In the genomic region with DNA sequence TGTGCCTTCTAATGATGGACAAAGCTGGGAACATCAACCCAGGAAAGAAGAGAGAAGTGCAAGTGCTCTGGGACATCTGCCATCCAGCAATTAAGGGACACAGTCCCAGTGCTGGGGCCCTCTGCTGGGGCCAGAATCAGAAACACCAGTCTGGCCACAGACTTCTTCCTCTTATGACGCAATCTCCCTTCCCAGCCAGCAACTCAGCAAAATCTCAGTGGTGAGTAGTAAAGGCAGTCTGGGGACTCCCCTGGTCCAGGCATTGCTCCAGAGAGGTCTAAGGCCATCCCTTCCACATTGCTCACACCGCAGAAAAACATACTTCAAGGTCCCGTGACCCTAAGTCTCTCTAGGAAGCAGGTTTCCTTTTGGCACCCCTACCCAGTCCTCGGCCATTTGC, we compare ENCODE assay signal across 8 mouse cellular contexts. TPM values are rescaled to one million over a fixed set of nuclear protein-coding genes. Genes with fewer than 3 reads are reported as not detected.
DNase-seq lines count a peak whose midpoint lies in the region; ATAC-seq and TF ChIP-seq lines count a peak whose summit lies in the region.

No protein-coding gene starts in this region.

- H3K9me3 ChIP-seq in intestine, postnatal 0 days (ENCODE audit: control insufficient read depth), result no peaks in the 10 kb centered on the region

- H3K36me3 ChIP-seq in intestine, postnatal 0 days (ENCODE audit: control insufficient read depth, insufficient read depth), result peaks cover 11% of the 10 kb centered on the region; the same call in 1 of the 2 replicates

- H3K4me1 ChIP-seq in intestine, postnatal 0 days (replicated peaks; ENCODE audit: control insufficient read depth, insufficient read depth, low read length), result peaks cover 7% of the 10 kb centered on the region; the same call in 1 of the 2 replicates

- peak overlapping the region; percentile 68 for H3K4me2 ChIP-seq in intestine, postnatal 0 days (replicated peaks; ENCODE audit: low read depth)

- H3K4me3 ChIP-seq in intestine, postnatal 0 days (ENCODE audit: low read depth, low read length), result peak overlapping the region; percentile 58

- 31% methylated on average over 4 of the region's 4 CpGs for WGBS in intestine, postnatal 0 days

- H3K9ac ChIP-seq in intestine, postnatal 0 days (ENCODE audit: low read depth, low read length), result peak overlapping the region; percentile 58; the same call in 1 of the 2 replicates

- H3K27ac ChIP-seq in intestine, postnatal 0 days (ENCODE audit: low read depth, low read length), result peak overlapping the region; percentile 51

- peak; percentile 19 to 31 for DNase-seq in cerebellum, postnatal 10 days
- no peak for DNase-seq in cerebellum, adult 8-10 months
- DNase-seq in adrenal gland, adult 8-10 months, result peak; percentile 39
- DNase-seq in heart, adult 11 months, result peak; percentile 97
- DNase-seq in lung, adult 18-20 months, result peak; percentile 71 to 77
- no peak for DNase-seq in right cerebral cortex, postnatal 36 days (ENCODE audit: low spot score in 2 of 2)

- peak; percentile 53 for TF ChIP-seq CTCF in intestine, postnatal 0 days (IDR thresholded peaks at IDR 0.05; ENCODE audit: low read depth)

- peak; percentile 86 for ATAC-seq in intestine, postnatal 0 days
- peak; percentile 81 for ATAC-seq in neutrophil, adult 5-6 weeks (ENCODE audit: extremely low read depth, insufficient number of reproducible peaks, low FRiP score, poor library complexity, severe bottlenecking)

- H3K27me3 ChIP-seq in intestine, postnatal 0 days (replicated peaks; ENCODE audit: control insufficient read depth, insufficient read depth, low read length), result no peaks in the 10 kb centered on the region

RNA-seq across cellular contexts. Expression of a gene that starts 1.0 kb away (rescaled TPM):
- total RNA-seq in adrenal gland, adult 8-10 months (2022), result 10 to 100 TPM; 21.9 to 27.3 (median 26.1) TPM
- polyA plus RNA-seq in intestine, postnatal 0 days (2015; fragmentation: Nextera tagmentation; extraction: Ambion mirVana), result 39.9 and 41.7 TPM in 2 replicates
- 13.0 and 14.6 TPM in 2 replicates for total RNA-seq in neutrophil, adult 5-6 weeks (2017)

RNA-seq across cellular contexts. Expression of a gene that starts 27.1 kb away (rescaled TPM):
- 100 to 1,000 TPM in 2 of 4 experiments, 10 to 100 TPM in 2; 70.8 to 216 (median 120) TPM for total RNA-seq in adrenal gland, adult 8-10 months (2022)
- polyA plus RNA-seq in intestine, postnatal 0 days (2015; fragmentation: Nextera tagmentation; extraction: Ambion mirVana), result 323 and 335 TPM in 2 replicates
- 70.4 and 98.1 TPM in 2 replicates for total RNA-seq in neutrophil, adult 5-6 weeks (2017)

RNA-seq across cellular contexts. Expression of a gene that starts 36.1 kb away (rescaled TPM):
- 100 to 1,000 TPM; 137 to 150 (median 143) TPM for total RNA-seq in adrenal gland, adult 8-10 months (2022)
- polyA plus RNA-seq in intestine, postnatal 0 days (2015; fragmentation: Nextera tagmentation; extraction: Ambion mirVana), result 122 and 124 TPM in 2 replicates
- total RNA-seq in neutrophil, adult 5-6 weeks (2017), result 55.4 and 55.7 TPM in 2 replicates

RNA-seq across cellular contexts. Expression of a gene that starts 45.0 kb away (rescaled TPM):
- total RNA-seq in adrenal gland, adult 8-10 months (2022), result 100 to 1,000 TPM; 150 to 189 (median 178) TPM
- 18.2 and 19.0 TPM in 2 replicates for polyA plus RNA-seq in intestine, postnatal 0 days (2015; fragmentation: Nextera tagmentation; extraction: Ambion mirVana)
- 160 and 182 TPM in 2 replicates for total RNA-seq in neutrophil, adult 5-6 weeks (2017)

Comparison
In these comparisons a context has a peak if more than half of its experiments do, and no peak if none do; other contexts are left out.
1. DNase-seq: peak in cerebellum, postnatal 10 days (2 of 2), adrenal gland, adult 8-10 months (single experiment), heart, adult 11 months (single experiment) and lung, adult 18-20 months (2 of 2); none in cerebellum, adult 8-10 months (single experiment) and right cerebral cortex, postnatal 36 days (0 of 2).